Mouse (Mus musculus) heart, embryonic 14.5 days (tissue): Measurements from ENCODE around the gene Zcchc8. TPM values are rescaled to one million over a fixed set of nuclear protein-coding genes. Genes with fewer than 3 reads are reported as not detected.
"Not testable (repeated sequence)": the region's sequence is repeated elsewhere in the genome, so short reads cannot be mapped to it uniquely, and the experiment has no call there.

Source experiments
- ATAC-seq: fragments of 200-750 bp; cut with Nextera tagmentation; 2 replicates; pipeline ENCODE4 v1.8.0; 2017; ENCODE audit warnings: low read depth, moderate TSS enrichment; ENCODE audit not compliant: insufficient number of reproducible peaks, insufficient read depth, low FRiP score
- H3K27ac ChIP-seq, 2 experiments: fragments of 200-500 bp in 1 of 2; fragments of 300-500 bp in 1 of 2; sonication (generic) in 1 of 2; replicated peaks in 1 of 2; 2 replicates each; pipeline ENCODE4 v1.5.1; 2012 to 2014; ENCODE audit warnings: low read depth in 2 of 2, low read length in 2 of 2, control low read depth in 1 of 2, mild to moderate bottlenecking in 1 of 2, mixed read lengths in 1 of 2; ENCODE audit not compliant: control insufficient read depth in 1 of 2, insufficient read depth in 1 of 2
- H3K27me3 ChIP-seq: fragments of 300-500 bp; sonication (generic); 2 replicates; pipeline ENCODE4 v1.6.1; 2014; ENCODE audit warnings: mild to moderate bottlenecking, low read length, control low read depth; ENCODE audit not compliant: control insufficient read depth, insufficient read depth
- H3K36me3 ChIP-seq: fragments of 300-500 bp; sonication (generic); 2 replicates; pipeline ENCODE4 v1.6.1; 2014; ENCODE audit warnings: mild to moderate bottlenecking, control low read depth, low read length, mixed read lengths; ENCODE audit not compliant: control insufficient read depth, insufficient read depth
- H3K4me1 ChIP-seq, 2 experiments: fragments of 200-500 bp in 1 of 2; fragments of 300-500 bp in 1 of 2; sonication (generic) in 1 of 2; 2 replicates each; pipeline ENCODE4 v1.6.1; 2012 to 2014; ENCODE audit warnings: low read length in 2 of 2, control low read depth in 1 of 2, mixed read lengths in 1 of 2; ENCODE audit not compliant: control insufficient read depth in 2 of 2, insufficient read depth in 2 of 2
- H3K4me2 ChIP-seq: fragments of 300-500 bp; sonication (generic); 2 replicates; pipeline ENCODE4 v1.6.1; 2014; ENCODE audit warnings: mild to moderate bottlenecking, low read length
- H3K4me3 ChIP-seq, 2 experiments: fragments of 200-500 bp in 1 of 2; fragments of 300-500 bp in 1 of 2; sonication (generic) in 1 of 2; 2 replicates each; pipeline ENCODE4 v1.5.1; 2012 to 2014; ENCODE audit warnings: low read length in 2 of 2, mild to moderate bottlenecking in 2 of 2, control low read depth in 1 of 2, low read depth in 1 of 2, moderate library complexity in 1 of 2; ENCODE audit not compliant: control insufficient read depth in 1 of 2, insufficient read depth in 1 of 2
- H3K9ac ChIP-seq: fragments of 300-500 bp; sonication (generic); 2 replicates; pipeline ENCODE4 v1.6.1; 2014; ENCODE audit warnings: mild to moderate bottlenecking, low read length
- H3K9me3 ChIP-seq: fragments of 300-500 bp; sonication (generic); 2 replicates; pipeline ENCODE4 v1.6.1; 2016; ENCODE audit warnings: low read length, control low read depth; ENCODE audit not compliant: control insufficient read depth
- WGBS: fragments of 180-500 bp; shearing (Covaris S2); extraction: QIAGEN DNeasy Blood & Tissue Kit; methylation state at CpG from one replicate; pipeline ENCODE4 v1.1.7; 2014; 5-methylcytosine and 5-hydroxymethylcytosine counted together
- polyA plus RNA-seq: library from polyadenylated mRNA; unstranded; fragments of >200 nt; fragmentation: Nextera tagmentation; extraction: Ambion mirVana; gene quantifications from 2 replicates; pipeline ENCODE4 v1.2.1, GENCODE M21; 2014

The Zcchc8 gene
- 57.0 and 63.1 TPM in 2 replicates for polyA plus RNA-seq

DNA sequence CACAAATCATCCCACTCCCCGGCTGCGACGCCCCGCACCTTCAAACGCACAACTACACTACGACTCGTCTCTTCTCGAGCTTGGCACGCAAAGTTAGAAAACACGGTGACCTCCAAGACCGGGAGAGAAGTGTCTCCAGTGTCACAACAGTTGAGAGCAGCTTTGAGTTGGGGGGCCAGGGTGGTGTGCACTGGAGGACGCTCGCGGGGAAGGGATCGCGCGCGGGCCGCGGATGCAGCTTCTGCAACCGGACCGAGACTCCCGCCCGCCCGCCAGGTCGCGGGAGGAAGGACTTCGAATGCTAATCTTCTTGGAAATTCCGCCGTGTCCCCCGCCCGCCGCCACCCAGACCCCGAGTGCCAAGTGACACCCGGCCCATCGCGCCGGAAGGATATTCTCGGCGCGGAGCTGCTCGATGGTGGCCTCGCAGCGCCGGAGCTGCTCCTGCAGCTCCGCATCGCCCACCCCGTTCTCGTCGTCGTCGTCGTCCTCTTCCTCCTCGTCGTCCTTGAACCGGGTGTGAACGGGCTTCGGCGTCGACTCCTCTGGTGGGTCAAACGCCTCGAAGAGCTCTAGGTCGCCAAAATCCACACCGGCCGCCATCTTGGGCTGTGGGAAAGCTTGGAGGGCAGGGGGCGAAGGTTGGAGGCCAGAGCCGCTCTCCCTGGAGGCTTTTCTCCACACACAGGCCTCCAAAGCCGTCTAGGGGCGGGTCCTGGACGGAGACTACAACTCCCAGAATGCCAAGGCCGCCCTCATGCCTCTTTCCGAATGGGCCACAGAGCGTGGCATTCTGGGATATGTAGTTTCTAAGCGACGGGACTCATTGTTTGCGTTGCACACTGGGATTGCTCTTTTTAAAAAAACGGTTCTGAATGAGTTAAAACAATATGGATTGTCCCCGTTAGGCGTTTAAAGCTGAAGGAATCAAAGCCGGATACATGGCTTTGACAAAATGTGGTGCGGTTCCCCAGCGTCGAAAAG, at the start of gene Zcchc8:
Gene Zcchc8 (minus strand): TSS at position 773 of the 984 bp plus-strand sequence.
- H3K9ac ChIP-seq = peak within 1 kb of the TSS; percentile 87
- H3K4me3 ChIP-seq = peak within 1 kb of the TSS; percentile 72 to 83
- no peaks in the 10 kb centered on the region for H3K27me3 ChIP-seq
- peaks cover 2 to 23% of the 10 kb centered on the region in 2 experiments; a peak in 3 of 4 replicates for H3K4me1 ChIP-seq
- H3K27ac ChIP-seq = peak within 1 kb of the TSS; percentile 76 to 91
- H3K9me3 ChIP-seq = no peaks in the 10 kb centered on the region
- peak within 1 kb of the TSS; percentile 78 for H3K4me2 ChIP-seq
- ATAC-seq = peak; percentile 100
- under 1% methylated on average over 81 of the region's 83 CpGs for WGBS
- peaks cover 24% of the 10 kb centered on the region for H3K36me3 ChIP-seq

DNA sequence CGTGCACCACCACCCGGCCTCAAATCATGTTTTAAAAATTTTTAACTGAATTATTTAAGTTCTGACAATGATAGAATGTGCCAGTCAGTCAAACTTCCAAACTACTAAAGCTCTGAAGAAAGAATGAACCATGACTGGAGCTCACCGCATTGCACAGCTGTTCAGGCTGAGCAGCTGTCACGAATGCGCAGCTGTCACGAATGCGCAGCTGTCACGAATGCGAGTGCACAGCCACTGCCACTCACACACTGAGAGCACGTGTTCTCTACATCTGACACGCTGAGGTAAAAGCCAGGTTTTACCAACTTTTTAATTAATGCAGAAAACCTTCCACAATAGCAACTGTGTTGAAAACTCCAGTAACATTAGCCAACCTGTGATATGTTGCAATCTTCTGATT, 45.6 kb upstream of the Zcchc8 start:
- 90% methylated on average over 11 of the region's 11 CpGs for WGBS
- H3K9ac ChIP-seq, ATAC-seq, H3K4me3 ChIP-seq, H3K27ac ChIP-seq, H3K4me1 ChIP-seq, H3K4me2 ChIP-seq, H3K9me3 ChIP-seq, H3K27me3 ChIP-seq: not testable (repeated sequence)
- peaks cover 81% of the 10 kb centered on the region for H3K36me3 ChIP-seq

DNA sequence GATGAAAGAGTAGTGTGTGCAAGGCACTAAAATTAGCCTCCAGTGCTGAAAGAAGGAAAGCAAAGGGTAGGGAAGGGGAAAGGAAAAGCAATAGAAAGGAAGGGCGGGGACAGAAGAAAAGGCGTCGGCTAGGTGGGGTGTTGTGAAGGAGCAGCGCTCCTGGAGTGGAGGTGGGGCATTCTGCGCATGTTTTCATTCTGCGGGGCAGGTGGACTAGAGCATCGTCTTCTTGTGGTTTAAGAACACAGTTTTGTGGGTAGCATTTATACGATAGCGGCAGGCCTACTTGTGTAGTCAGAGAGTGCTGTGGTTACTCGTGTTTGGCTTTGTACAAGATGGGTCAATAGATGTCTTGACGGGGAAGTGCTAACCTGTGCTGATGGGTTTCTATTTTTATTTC, 44.6 kb upstream of the Zcchc8 start:
- H3K4me2 ChIP-seq = no peak overlapping the region
- H3K9ac ChIP-seq = no peak overlapping the region
- peaks cover 78% of the 10 kb centered on the region for H3K36me3 ChIP-seq
- H3K4me3 ChIP-seq = no peak overlapping the region
- no peak for ATAC-seq
- H3K9me3 ChIP-seq = no peaks in the 10 kb centered on the region
- H3K27me3 ChIP-seq = no peaks in the 10 kb centered on the region
- no peak overlapping the region for H3K27ac ChIP-seq
- H3K4me1 ChIP-seq = no peaks in the 10 kb centered on the region
- whole genome bisulfite sequencing = 95% methylated on average over 11 of the region's 11 CpGs

DNA sequence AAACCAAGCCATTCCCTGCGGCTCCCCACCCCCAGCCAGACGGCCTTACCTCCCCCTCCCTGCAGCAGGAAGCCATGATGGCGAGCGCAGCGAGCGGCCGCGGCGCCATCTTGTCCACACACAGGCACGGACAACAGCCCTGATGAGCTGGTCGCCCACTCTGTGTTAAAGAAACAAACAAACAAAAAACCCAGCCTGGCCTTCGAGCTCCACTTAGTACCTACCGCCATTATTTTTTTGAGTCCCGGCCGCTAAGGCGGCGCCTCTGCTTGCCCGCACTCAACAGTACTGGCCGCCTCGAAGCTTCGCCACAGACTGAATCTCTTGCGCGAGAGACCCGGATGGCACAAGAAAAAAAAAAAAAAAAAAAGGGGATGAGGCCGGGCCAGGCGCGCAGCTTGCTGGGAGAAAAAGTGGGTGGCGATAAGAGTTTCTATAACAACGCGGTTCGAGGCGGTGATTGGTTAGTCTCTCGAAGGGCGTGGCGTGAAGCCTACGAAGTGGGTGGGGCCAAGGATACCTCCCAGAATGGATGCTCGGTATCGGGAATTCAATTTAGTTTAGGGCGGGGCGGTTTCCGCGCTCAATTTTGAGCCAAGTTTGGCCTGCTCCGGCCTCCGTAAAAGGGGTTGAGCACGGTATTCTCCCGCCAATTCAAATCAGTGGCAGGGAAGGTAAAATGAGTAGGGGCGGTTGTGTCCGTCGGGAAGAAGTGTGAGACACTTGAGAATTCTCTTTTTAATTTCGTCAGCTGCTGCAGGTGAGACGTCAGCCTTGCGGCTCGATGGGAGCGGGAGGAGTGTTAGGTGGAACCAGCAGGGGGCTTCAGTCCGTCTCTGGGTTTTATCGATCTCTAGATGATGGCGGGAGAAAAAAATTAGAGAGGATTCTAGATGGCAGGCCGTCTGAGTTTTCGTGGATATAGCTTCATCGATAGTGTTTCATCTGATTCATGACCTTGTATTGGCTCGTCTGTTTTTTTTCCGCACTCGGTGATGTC, 28.5 kb upstream of the Zcchc8 start, which contains the start of the genes Rsrc2 and Kntc1:
Gene Rsrc2 (minus strand): TSS at position 350 of the 1,000 bp plus-strand sequence.
Gene Kntc1 (plus strand): TSS at position 652 of the 1,000 bp plus-strand sequence.
- Histone ChIP-seq H3K4me2 (peak within 1 kb of the TSS; percentile 84), H3K9me3 (no peaks in the 10 kb centered on the region), H3K4me3 (peak within 1 kb of the TSS; percentile 77 to 90), H3K9ac (peak within 1 kb of the TSS; percentile 88), H3K36me3 (peaks cover 17% of the 10 kb centered on the region), H3K27ac (peak within 1 kb of the TSS; percentile 99 to 100), H3K27me3 (no peaks in the 10 kb centered on the region), H3K4me1 (peaks cover 3 to 23% of the 10 kb centered on the region in 2 experiments; a peak in 3 of 4 replicates)
- WGBS = under 1% methylated on average over 63 of the region's 63 CpGs
- ATAC-seq = peak; percentile 97

DNA sequence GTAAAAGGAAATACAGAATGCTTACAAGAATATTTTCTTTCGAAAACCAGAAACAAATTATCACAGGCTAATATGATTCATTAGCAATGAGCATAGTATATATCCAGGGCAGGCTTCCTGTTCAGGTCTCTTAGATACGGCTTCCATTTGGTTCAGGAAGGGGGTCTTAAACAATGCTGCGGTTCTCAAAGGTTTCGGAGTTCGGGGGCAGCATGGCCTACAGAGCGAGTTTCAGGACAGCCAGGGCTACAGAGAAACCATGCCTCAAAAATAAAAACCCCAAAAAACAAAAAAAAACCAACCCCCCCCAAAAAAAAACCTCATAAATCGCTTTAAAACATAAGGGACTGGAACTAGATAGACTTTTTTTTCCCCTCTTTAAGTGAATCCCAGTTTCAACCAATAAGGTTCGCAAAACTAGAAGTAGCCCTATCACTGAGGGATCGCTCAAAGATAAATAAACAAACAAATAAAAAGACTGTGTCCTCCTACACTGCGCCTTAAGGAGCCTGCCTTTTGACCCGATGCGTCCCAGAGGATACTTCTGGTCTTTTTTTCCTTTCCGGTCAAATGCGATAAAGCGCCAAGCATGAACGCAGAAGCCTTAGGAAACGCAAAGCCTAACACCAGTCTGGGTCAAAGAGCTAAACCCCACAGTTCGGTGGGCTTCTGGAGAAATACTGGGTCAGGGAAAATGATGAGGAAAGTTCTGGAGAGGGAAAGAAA, 27.6 kb upstream of the Zcchc8 start:
- Histone ChIP-seq H3K27me3 (no peaks in the 10 kb centered on the region), H3K27ac (peak overlapping the region; percentile 99 to 100), H3K9ac (peak overlapping the region; percentile 88), H3K4me3 (peak overlapping the region; percentile 77 to 90), H3K4me1 (peaks cover 3 to 23% of the 10 kb centered on the region in 2 experiments; a peak in 3 of 4 replicates), H3K9me3 (no peaks in the 10 kb centered on the region), H3K36me3 (peaks cover 17% of the 10 kb centered on the region), H3K4me2 (peak overlapping the region; percentile 84)
- WGBS = under 1% methylated on average over 18 of the region's 18 CpGs
- ATAC-seq = no peak

DNA sequence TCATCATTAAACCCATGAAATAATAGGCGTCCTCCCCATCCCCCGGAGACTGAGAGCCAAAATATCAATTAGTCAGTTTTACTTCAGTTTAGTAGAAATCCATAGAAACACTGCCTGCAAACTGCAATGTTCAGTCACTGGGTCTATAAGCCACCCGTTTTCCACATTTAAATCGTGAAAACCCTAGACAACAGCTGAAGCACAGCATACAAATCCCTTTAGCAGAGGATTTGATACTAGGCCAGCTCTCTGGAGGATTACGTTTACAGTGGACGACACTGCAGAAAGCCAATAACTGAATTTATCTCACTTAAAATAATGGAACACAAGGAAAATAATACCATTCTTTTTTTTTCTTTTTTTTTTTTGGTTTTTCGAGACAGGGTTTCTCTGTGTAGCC, 26.7 kb upstream of the Zcchc8 start:
- 19% methylated on average over 7 of the region's 7 CpGs for WGBS
- Histone ChIP-seq H3K4me3 (peak overlapping the region; percentile 38 to 77), H3K9ac (peak overlapping the region; percentile 88), H3K9me3 (no peaks in the 10 kb centered on the region), H3K4me1 (peaks cover 3 to 23% of the 10 kb centered on the region in 2 experiments; a peak in 3 of 4 replicates), H3K36me3 (peaks cover 25% of the 10 kb centered on the region), H3K27me3 (no peaks in the 10 kb centered on the region), H3K4me2 (peak overlapping the region; percentile 84), H3K27ac (no peak overlapping the region)
- ATAC-seq = no peak
